Mouse (Mus musculus): ENCODE results near the gene Plac9b. TPM values are rescaled to one million over a fixed set of nuclear protein-coding genes. Genes with fewer than 3 reads are reported as not detected.
"Not testable (repeated sequence)": the region's sequence is repeated elsewhere in the genome, so short reads cannot be mapped to it uniquely, and the experiment has no call there.

The Plac9b gene
- polyA plus RNA-seq (2015; fragmentation: Nextera tagmentation; extraction: Ambion mirVana), result 5.9 and 6.9 TPM in 2 replicates

GRCm38 (mm10) chr14:26182380-26182779, at the start of gene Plac9b:
Gene Plac9b, minus strand, starts transcription at chr14:26182480.
- not testable (repeated sequence) for H3K4me3 ChIP-seq (ENCODE audit: low read depth, low read length); H3K4me1 ChIP-seq (ENCODE audit: control insufficient read depth, insufficient read depth, low read length); H3K36me3 ChIP-seq (ENCODE audit: control insufficient read depth, insufficient read depth, low read length); H3K4me2 ChIP-seq (ENCODE audit: low read length); ATAC-seq; H3K27ac ChIP-seq (ENCODE audit: low read length); H3K9ac ChIP-seq (ENCODE audit: low read depth, low read length); H3K27me3 ChIP-seq (ENCODE audit: control insufficient read depth, insufficient read depth, low read depth, low read length); H3K9me3 ChIP-seq (replicated peaks; ENCODE audit: control insufficient read depth, low read length, poor library complexity, severe bottlenecking)
- no CpG with 5 or more reads among the region's 10 CpGs for WGBS

GRCm38 (mm10) chr14:26216233-26217000, 34.1 kb upstream of the Plac9b start:
- H3K9me3 ChIP-seq (replicated peaks; ENCODE audit: control insufficient read depth, low read length, poor library complexity, severe bottlenecking); H3K4me2 ChIP-seq (ENCODE audit: low read length); H3K4me1 ChIP-seq (ENCODE audit: control insufficient read depth, insufficient read depth, low read length); H3K9ac ChIP-seq (ENCODE audit: low read depth, low read length); H3K4me3 ChIP-seq (ENCODE audit: low read depth, low read length); H3K27me3 ChIP-seq (ENCODE audit: control insufficient read depth, insufficient read depth, low read depth, low read length); H3K36me3 ChIP-seq (ENCODE audit: control insufficient read depth, insufficient read depth, low read length); ATAC-seq; H3K27ac ChIP-seq (ENCODE audit: low read length): not testable (repeated sequence)
- no CpG with 5 or more reads among the region's 5 CpGs for WGBS

GRCm38 (mm10) chr14:26206926-26207247, 24.6 kb upstream of the Plac9b start, which contains the start of gene Tmem254b:
Gene Tmem254b, minus strand, starts transcription at chr14:26207041.
- H3K27me3 ChIP-seq (ENCODE audit: control insufficient read depth, insufficient read depth, low read depth, low read length); H3K36me3 ChIP-seq (ENCODE audit: control insufficient read depth, insufficient read depth, low read length); H3K4me2 ChIP-seq (ENCODE audit: low read length); H3K27ac ChIP-seq (ENCODE audit: low read length); H3K9me3 ChIP-seq (replicated peaks; ENCODE audit: control insufficient read depth, low read length, poor library complexity, severe bottlenecking); H3K9ac ChIP-seq (ENCODE audit: low read depth, low read length); H3K4me1 ChIP-seq (ENCODE audit: control insufficient read depth, insufficient read depth, low read length); H3K4me3 ChIP-seq (ENCODE audit: low read depth, low read length): not testable (repeated sequence)
- no CpG with 5 or more reads among the region's 10 CpGs for WGBS
- peak; percentile 71 for ATAC-seq

DNA sequence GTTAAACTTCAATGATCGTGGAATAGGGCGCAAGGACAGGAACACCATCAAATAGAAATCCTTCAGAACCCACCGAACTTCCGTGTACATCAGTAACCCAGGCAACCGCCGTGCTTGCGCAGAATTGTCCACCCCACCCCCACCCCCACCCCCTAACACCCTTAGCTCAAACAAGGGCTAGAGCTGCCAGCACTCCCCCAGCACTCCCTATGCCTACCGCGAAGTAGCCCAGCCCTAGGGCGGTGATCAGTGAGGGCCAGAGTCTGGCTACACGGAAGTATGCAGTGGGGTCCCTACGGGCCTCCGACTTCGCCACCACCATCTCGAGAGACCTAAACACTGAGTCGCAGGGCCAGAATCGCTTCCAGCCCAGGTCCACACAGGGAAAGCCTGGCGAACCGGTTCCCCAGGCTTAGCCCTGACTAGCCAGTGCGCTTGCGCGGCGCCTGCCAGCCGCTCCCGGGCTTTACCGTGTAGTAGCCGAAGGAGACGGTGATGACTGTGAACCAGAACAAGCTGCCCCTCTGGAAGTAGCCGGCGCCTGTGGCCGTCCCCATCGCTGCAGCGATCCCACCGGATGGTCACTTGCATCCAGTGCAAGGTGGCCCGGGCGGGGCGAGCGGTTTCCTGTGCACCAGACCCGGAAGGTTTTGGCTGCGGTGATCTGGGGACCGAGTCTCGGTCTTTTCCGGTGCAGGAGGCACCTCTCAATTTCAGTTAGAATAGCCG, 24.1 kb upstream of the Plac9b start:
- not testable (repeated sequence) for H3K9me3 ChIP-seq (replicated peaks; ENCODE audit: control insufficient read depth, low read length, poor library complexity, severe bottlenecking); H3K4me2 ChIP-seq (ENCODE audit: low read length); H3K9ac ChIP-seq (ENCODE audit: low read depth, low read length); H3K4me3 ChIP-seq (ENCODE audit: low read depth, low read length); H3K27me3 ChIP-seq (ENCODE audit: control insufficient read depth, insufficient read depth, low read depth, low read length); H3K36me3 ChIP-seq (ENCODE audit: control insufficient read depth, insufficient read depth, low read length); H3K27ac ChIP-seq (ENCODE audit: low read length); H3K4me1 ChIP-seq (ENCODE audit: control insufficient read depth, insufficient read depth, low read length)
- ATAC-seq, result peak; percentile 93
- WGBS, result no CpG with 5 or more reads among the region's 44 CpGs

DNA sequence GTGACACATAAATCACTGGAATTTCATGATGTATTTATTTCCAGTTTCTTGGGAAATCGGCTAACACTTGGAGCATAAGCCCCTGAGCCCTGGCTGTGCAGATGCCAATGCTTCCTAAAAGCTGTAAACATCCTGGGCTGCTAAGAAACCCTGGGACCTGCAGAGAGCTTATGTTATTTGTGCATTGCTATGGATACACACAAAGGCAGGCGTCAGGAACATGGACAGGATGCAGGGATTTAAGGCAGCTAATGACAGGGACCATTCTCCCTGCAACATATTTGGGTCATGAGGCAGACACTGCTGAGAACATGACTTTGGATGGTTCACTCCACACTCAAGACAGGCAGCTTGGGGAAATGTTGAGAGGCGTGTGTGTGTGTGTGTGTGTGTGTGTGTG, 15.6 kb upstream of the Plac9b start:
- not testable (repeated sequence) for H3K4me1 ChIP-seq (ENCODE audit: control insufficient read depth, insufficient read depth, low read length); H3K9ac ChIP-seq (ENCODE audit: low read depth, low read length); H3K36me3 ChIP-seq (ENCODE audit: control insufficient read depth, insufficient read depth, low read length); H3K4me3 ChIP-seq (ENCODE audit: low read depth, low read length); H3K4me2 ChIP-seq (ENCODE audit: low read length); ATAC-seq; H3K9me3 ChIP-seq (replicated peaks; ENCODE audit: control insufficient read depth, low read length, poor library complexity, severe bottlenecking); H3K27ac ChIP-seq (ENCODE audit: low read length); H3K27me3 ChIP-seq (ENCODE audit: control insufficient read depth, insufficient read depth, low read depth, low read length)
- WGBS, result no CpG with 5 or more reads among the region's 3 CpGs

DNA sequence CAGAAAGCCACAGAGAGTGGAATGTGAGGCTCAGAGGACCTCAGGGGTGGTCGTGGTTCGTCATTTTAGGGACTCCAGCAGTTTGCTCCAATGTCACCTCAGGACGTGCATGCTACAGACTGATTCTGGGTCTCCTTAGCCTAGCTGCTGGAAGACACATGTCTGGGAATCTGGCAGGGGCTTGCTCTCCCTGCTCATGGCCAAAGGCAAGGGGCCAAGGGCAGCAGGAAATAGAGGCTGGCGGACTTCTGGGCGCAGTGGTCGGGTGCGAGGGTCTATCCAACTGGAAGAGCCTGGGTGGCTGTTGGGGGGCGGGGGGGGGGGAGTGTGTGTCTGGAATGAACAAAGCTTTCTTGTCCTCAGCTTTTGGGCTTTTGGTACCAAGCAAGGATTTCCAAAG, 6.1 kb upstream of the Plac9b start:
- H3K4me3 ChIP-seq (ENCODE audit: low read depth, low read length); H3K36me3 ChIP-seq (ENCODE audit: control insufficient read depth, insufficient read depth, low read length); ATAC-seq; H3K9ac ChIP-seq (ENCODE audit: low read depth, low read length); H3K27ac ChIP-seq (ENCODE audit: low read length); H3K9me3 ChIP-seq (replicated peaks; ENCODE audit: control insufficient read depth, low read length, poor library complexity, severe bottlenecking); H3K4me1 ChIP-seq (ENCODE audit: control insufficient read depth, insufficient read depth, low read length); H3K4me2 ChIP-seq (ENCODE audit: low read length); H3K27me3 ChIP-seq (ENCODE audit: control insufficient read depth, insufficient read depth, low read depth, low read length): not testable (repeated sequence)
- no CpG with 5 or more reads among the region's 8 CpGs for WGBS

- H3K9ac ChIP-seq (ENCODE audit: low read depth, low read length); H3K4me3 ChIP-seq (ENCODE audit: low read depth, low read length); H3K36me3 ChIP-seq (ENCODE audit: control insufficient read depth, insufficient read depth, low read length); H3K4me2 ChIP-seq (ENCODE audit: low read length); ATAC-seq; H3K27ac ChIP-seq (ENCODE audit: low read length); H3K4me1 ChIP-seq (ENCODE audit: control insufficient read depth, insufficient read depth, low read length); H3K27me3 ChIP-seq (ENCODE audit: control insufficient read depth, insufficient read depth, low read depth, low read length); H3K9me3 ChIP-seq (replicated peaks; ENCODE audit: control insufficient read depth, low read length, poor library complexity, severe bottlenecking): not testable (repeated sequence)
- WGBS, result no CpG with 5 or more reads among the region's 9 CpGs
Observed at GRCm38 (mm10) chr14:26186638-26187037, 4.4 kb upstream of the Plac9b start.

DNA sequence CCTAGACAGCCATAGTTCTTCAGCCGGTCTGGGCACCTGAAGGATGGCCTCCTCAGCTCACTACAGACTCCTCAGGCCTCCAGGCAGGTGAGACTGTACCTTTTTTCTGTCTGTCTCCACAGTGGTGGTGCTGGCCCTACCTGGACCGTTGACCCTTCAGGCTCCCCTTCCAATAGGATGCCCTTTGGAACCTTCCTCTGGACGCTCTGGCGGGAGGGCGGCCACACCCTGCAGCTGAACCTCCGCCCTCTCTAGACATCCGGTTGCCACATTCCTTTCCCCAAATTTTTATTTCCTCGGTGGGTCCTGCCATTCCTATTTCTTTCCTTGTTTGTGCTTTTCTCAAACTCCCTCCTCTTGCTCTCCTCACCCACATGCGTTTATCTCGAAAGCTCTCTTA, 620 bp downstream of the Plac9b start:
- not testable (repeated sequence) for H3K4me1 ChIP-seq (ENCODE audit: control insufficient read depth, insufficient read depth, low read length); H3K27me3 ChIP-seq (ENCODE audit: control insufficient read depth, insufficient read depth, low read depth, low read length); H3K9ac ChIP-seq (ENCODE audit: low read depth, low read length); H3K4me3 ChIP-seq (ENCODE audit: low read depth, low read length); H3K36me3 ChIP-seq (ENCODE audit: control insufficient read depth, insufficient read depth, low read length); H3K9me3 ChIP-seq (replicated peaks; ENCODE audit: control insufficient read depth, low read length, poor library complexity, severe bottlenecking); ATAC-seq; H3K4me2 ChIP-seq (ENCODE audit: low read length); H3K27ac ChIP-seq (ENCODE audit: low read length)
- no CpG with 5 or more reads among the region's 10 CpGs for WGBS

- H3K27me3 ChIP-seq (ENCODE audit: control insufficient read depth, insufficient read depth, low read depth, low read length); H3K4me3 ChIP-seq (ENCODE audit: low read depth, low read length); H3K9ac ChIP-seq (ENCODE audit: low read depth, low read length); H3K27ac ChIP-seq (ENCODE audit: low read length); ATAC-seq; H3K36me3 ChIP-seq (ENCODE audit: control insufficient read depth, insufficient read depth, low read length); H3K4me2 ChIP-seq (ENCODE audit: low read length); H3K4me1 ChIP-seq (ENCODE audit: control insufficient read depth, insufficient read depth, low read length); H3K9me3 ChIP-seq (replicated peaks; ENCODE audit: control insufficient read depth, low read length, poor library complexity, severe bottlenecking): not testable (repeated sequence)
- WGBS, result no CpG with 5 or more reads among the region's 6 CpGs
Observed at GRCm38 (mm10) chr14:26175028-26175427, 7.3 kb downstream of the Plac9b start.
